Mouse (Mus musculus) CH12.LX (cell line): ENCODE measurements around the gene Mapk11. TPM values are rescaled to one million over a fixed set of nuclear protein-coding genes. Genes with fewer than 3 reads are reported as not detected.

Experiments used
- DNase-seq: peaks from one replicate; pipeline ENCODE4 v3.0.0-alpha.2; 2013; ENCODE audit errors: extremely low read depth
- H3K27ac ChIP-seq: 2 replicates; pipeline ENCODE4 v1.5.1; 2012; ENCODE audit warnings: low read depth, mild to moderate bottlenecking, control low read depth, moderate library complexity; ENCODE audit not compliant: insufficient read depth
- H3K27me3 ChIP-seq: replicated peaks from 2 replicates; pipeline ENCODE3; 2012; ENCODE audit warnings: inconsistent platforms
- H3K36me3 ChIP-seq, 2 experiments: replicated peaks in 1 of 2; 2 replicates each; pipeline versions ENCODE3 to v1.6.1; 2012; ENCODE audit warnings: inconsistent platforms in 1 of 2, low read length in 1 of 2, mild to moderate bottlenecking in 1 of 2, mixed read lengths in 1 of 2, moderate library complexity in 1 of 2; ENCODE audit not compliant: control insufficient read depth in 1 of 2, insufficient read depth in 1 of 2
- H3K4me1 ChIP-seq, 2 experiments: 2 replicates each; pipeline ENCODE4 v1.6.1; 2012; ENCODE audit warnings: inconsistent platforms in 1 of 2, moderate library complexity in 1 of 2; ENCODE audit not compliant: insufficient read depth in 2 of 2, control insufficient read depth in 1 of 2
- H3K4me2 ChIP-seq: 2 replicates; pipeline ENCODE4 v1.6.1; 2012; ENCODE audit warnings: low read depth, mild to moderate bottlenecking, control low read depth; ENCODE audit not compliant: poor library complexity, insufficient read depth, severe bottlenecking
- H3K4me3 ChIP-seq, 3 experiments: fragments of 150-350 bp in 1 of 3; sonication (generic) in 1 of 3; replicated peaks in 1 of 3; 2 replicates each; pipeline versions ENCODE3 to v1.5.1; 2011 to 2012; ENCODE audit warnings: low read depth in 2 of 3, low read length in 2 of 3, mild to moderate bottlenecking in 2 of 3, moderate library complexity in 2 of 3, control low read depth in 1 of 3, improper control_type of control experiment in 1 of 3, inconsistent platforms in 1 of 3, mixed read lengths in 1 of 3; ENCODE audit not compliant: poor library complexity in 1 of 3
- H3K79me2 ChIP-seq: replicated peaks from 2 replicates; pipeline ENCODE4 v1.6.1; 2012; ENCODE audit warnings: mild to moderate bottlenecking, moderate library complexity; ENCODE audit not compliant: control insufficient read depth, poor library complexity, insufficient read depth, severe bottlenecking; ENCODE audit errors: extremely low read depth
- H3K9ac ChIP-seq: 2 replicates; pipeline ENCODE4 v1.6.1; 2012; ENCODE audit warnings: low read depth, mild to moderate bottlenecking, control low read depth, moderate library complexity; ENCODE audit not compliant: insufficient read depth
- H3K9me3 ChIP-seq: replicated peaks from 2 replicates; pipeline ENCODE3; 2012; ENCODE audit warnings: low read length, inconsistent platforms, mixed read lengths
- BHLHE40 ChIP-seq: IDR thresholded peaks from 2 replicates; pipeline ENCODE4 v1.6.1; 2011; ENCODE audit warnings: mild to moderate bottlenecking, low read depth, low read length, improper control_type of control experiment
- CHD2 ChIP-seq: IDR thresholded peaks from 2 replicates; pipeline ENCODE4 v1.6.1; 2011; ENCODE audit warnings: low read length, improper control_type of control experiment
- CTCF ChIP-seq, 2 experiments: IDR thresholded peaks in 1 of 2; conservative IDR thresholded peaks in 1 of 2; 2 replicates each; pipeline ENCODE4 v1.5.1; 2011 to 2012; ENCODE audit warnings: low read depth in 2 of 2, low read length in 2 of 2, improper control_type of control experiment in 1 of 2, inconsistent platforms in 1 of 2, mild to moderate bottlenecking in 1 of 2, moderate library complexity in 1 of 2
- E2F4 ChIP-seq: IDR thresholded peaks from 2 replicates; pipeline ENCODE4 v1.6.1; 2011; ENCODE audit warnings: low read depth, low read length, improper control_type of control experiment; ENCODE audit not compliant: insufficient replicate concordance
- ELF1 ChIP-seq: IDR thresholded peaks from 2 replicates; pipeline ENCODE4 v1.6.1; 2014; ENCODE audit warnings: low read depth, mild to moderate bottlenecking, inconsistent platforms, low read length, improper control_type of control experiment
- ETS1 ChIP-seq: conservative IDR thresholded peaks from 2 replicates; pipeline ENCODE4 v1.6.1; 2012; ENCODE audit warnings: low read depth, mild to moderate bottlenecking, inconsistent platforms, low read length, improper control_type of control experiment, moderate library complexity
- HCFC1 ChIP-seq: IDR thresholded peaks from 2 replicates; pipeline ENCODE4 v1.6.1; 2012; ENCODE audit warnings: low read depth, mild to moderate bottlenecking, inconsistent platforms, low read length, improper control_type of control experiment
- IRF4 ChIP-seq: IDR thresholded peaks from 2 replicates; pipeline ENCODE4 v1.6.1; 2014; ENCODE audit warnings: low read depth, mild to moderate bottlenecking, inconsistent platforms, low read length, improper control_type of control experiment
- JUN ChIP-seq: IDR thresholded peaks from 2 replicates; pipeline ENCODE4 v1.6.1; 2011; ENCODE audit warnings: low read depth, mild to moderate bottlenecking, low read length, improper control_type of control experiment, moderate library complexity; ENCODE audit not compliant: insufficient read depth
- JUND ChIP-seq: conservative IDR thresholded peaks from 2 replicates; pipeline ENCODE4 v1.6.1; 2011; ENCODE audit warnings: low read depth, low read length, improper control_type of control experiment
- MAX ChIP-seq: IDR thresholded peaks from 2 replicates; pipeline ENCODE4 v1.6.1; 2011; ENCODE audit warnings: low read length, improper control_type of control experiment
- MAZ ChIP-seq: IDR thresholded peaks from 2 replicates; pipeline ENCODE4 v1.6.1; 2012; ENCODE audit warnings: low read depth, mild to moderate bottlenecking, inconsistent platforms, low read length, improper control_type of control experiment, moderate library complexity
- MEF2A ChIP-seq: IDR thresholded peaks from 2 replicates; pipeline ENCODE4 v1.6.1; 2014; ENCODE audit warnings: low read depth, mild to moderate bottlenecking, inconsistent platforms, low read length, improper control_type of control experiment, borderline replicate concordance
- MXI1 ChIP-seq: IDR thresholded peaks from 2 replicates; pipeline ENCODE4 v1.6.1; 2011; ENCODE audit warnings: mild to moderate bottlenecking, low read depth, low read length, improper control_type of control experiment
- MYC ChIP-seq: IDR thresholded peaks from 2 replicates; pipeline ENCODE4 v1.6.1; 2011; ENCODE audit warnings: low read depth, mild to moderate bottlenecking, improper control_type of control experiment, low read length
- NELFE ChIP-seq: IDR thresholded peaks from 2 replicates; pipeline ENCODE4 v1.6.1; 2011; ENCODE audit warnings: low read depth, low read length, improper control_type of control experiment
- POLR2A ChIP-seq: IDR thresholded peaks from 2 replicates; pipeline ENCODE4 v1.6.1; 2011; ENCODE audit warnings: low read depth, mild to moderate bottlenecking, improper control_type of control experiment, low read length
- POLR2AphosphoS2 ChIP-seq: IDR thresholded peaks from 2 replicates; pipeline ENCODE4 v1.6.1; 2011; ENCODE audit warnings: low read depth, low read length, improper control_type of control experiment
- RCOR1 ChIP-seq: conservative IDR thresholded peaks from 2 replicates; pipeline ENCODE4 v1.6.1; 2012; ENCODE audit warnings: low read depth, mild to moderate bottlenecking, inconsistent platforms, low read length, improper control_type of control experiment
- SIN3A ChIP-seq: IDR thresholded peaks from 2 replicates; pipeline ENCODE4 v1.6.1; 2012; ENCODE audit warnings: low read length, improper control_type of control experiment, inconsistent platforms
- TBP ChIP-seq: conservative IDR thresholded peaks from 2 replicates; pipeline ENCODE4 v1.6.1; 2011; ENCODE audit warnings: low read depth, low read length, improper control_type of control experiment
- ZKSCAN1 ChIP-seq: IDR thresholded peaks from 2 replicates; pipeline ENCODE4 v1.6.1; 2012; ENCODE audit warnings: low read depth, inconsistent platforms, low read length, improper control_type of control experiment, borderline replicate concordance
- ZNF384 ChIP-seq: IDR thresholded peaks from 2 replicates; pipeline ENCODE4 v1.6.1; 2012; ENCODE audit warnings: low read depth, low read length, improper control_type of control experiment, inconsistent platforms
- dilution Hi-C: fragments of 300-500 bp; cut with MboI; formaldehyde crosslinking; loops from 2 replicates; pipeline ENCODE4 v1.14.3; 2020; ENCODE audit warnings: low sequenced_read_pairs; ENCODE audit not compliant: extremely low pct_unique_long_range_greater_than_20kb, extremely low pct_ligation_motif_present
- in situ Hi-C: fragments of 300-500 bp; cut with MboI; formaldehyde crosslinking; loops from 3 replicates; pipeline ENCODE4 v1.14.3; 2019; ENCODE audit warnings: low sequenced_read_pairs, low pct_ligation_motif_present, low pct_unique_long_range_greater_than_20kb, mixed read lengths
- polyA plus RNA-seq: library from polyadenylated mRNA; unstranded; fragments of >175 nt; gene quantifications from 2 replicates; pipeline ENCODE4 v1.2.1, GENCODE M21; 2012; ENCODE audit warnings: low read depth; ENCODE audit not compliant: insufficient read length
- total RNA-seq, 2 experiments: library from RNA; depleted of rRNA; stranded (reverse); fragments of 300-350 nt in 1 of 2; fragments of >200 nt in 1 of 2; gene quantifications; 2 replicates each; pipeline ENCODE4 v1.2.3; 2012 to 2014

Mapk11 gene
- total RNA-seq (2012; rRNA removed) (7.4 and 11.4 TPM in 2 replicates), total RNA-seq (2014; rRNA removed) (3.5 and 3.9 TPM in 2 replicates), polyA plus RNA-seq (5.2 and 5.3 TPM in 2 replicates)

DNA sequence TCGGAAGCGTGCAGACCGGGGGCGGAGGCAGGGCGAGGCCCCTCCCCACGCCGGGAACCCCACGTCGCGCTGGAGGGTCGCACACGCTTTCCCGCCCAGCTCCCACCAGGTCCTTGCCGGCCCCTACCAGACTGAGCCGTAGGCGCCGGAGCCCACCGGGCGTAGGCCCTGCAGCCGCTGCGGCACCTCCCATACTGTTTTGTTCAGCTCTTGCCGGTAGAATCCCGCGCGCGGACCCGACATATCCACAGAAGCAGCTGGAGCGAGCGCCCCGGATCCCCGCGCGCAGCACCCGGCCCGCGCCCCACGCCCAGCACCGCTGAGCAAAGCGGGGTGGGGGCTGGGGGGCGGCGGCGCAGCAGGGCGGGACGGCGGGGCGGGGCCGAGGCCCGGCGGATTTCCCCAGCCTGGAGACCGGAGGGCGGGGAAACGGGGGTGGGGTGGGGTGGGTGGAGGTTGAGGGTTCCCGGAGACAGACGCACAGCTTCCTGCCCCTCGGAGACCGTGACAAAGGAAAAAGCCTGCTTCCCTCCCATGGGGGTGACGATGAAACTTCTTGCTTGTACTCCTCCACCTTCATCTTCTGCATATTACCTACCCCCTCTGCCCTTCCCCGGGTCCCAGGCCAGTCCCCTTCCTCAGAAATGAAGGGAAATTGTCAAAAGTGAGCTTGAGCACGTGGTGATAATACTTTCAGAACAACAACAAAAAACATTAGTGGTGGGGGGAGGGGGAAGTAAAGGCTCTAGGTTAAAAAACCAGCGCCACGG lies at the start of gene Mapk11:
Gene Mapk11, minus strand, starts transcription at position 358 of the 770 bp plus-strand sequence.
- peaks cover 7 to 18% of the 10 kb centered on the region in 2 experiments for H3K36me3 ChIP-seq
- peak within 1 kb of the TSS; percentile 97 for H3K4me2 ChIP-seq
- peak within 1 kb of the TSS; percentile 68 for H3K9ac ChIP-seq
- DNase-seq, result peak; percentile 39
- in situ Hi-C loops, result no loop called here
- no peaks in the 10 kb centered on the region for H3K79me2 ChIP-seq
- no peaks in the 10 kb centered on the region for H3K9me3 ChIP-seq
- no peak within 1 kb of the TSS for H3K27ac ChIP-seq
- dilution Hi-C loops, result no loop called here
- peak within 1 kb of the TSS; percentile 56 to 94 (median 68) for H3K4me3 ChIP-seq
- H3K4me1 ChIP-seq, result peaks cover 14 to 25% of the 10 kb centered on the region in 2 experiments
- H3K27me3 ChIP-seq, result peaks cover 35% of the 10 kb centered on the region
- TF ChIP-seq MXI1 (peak; percentile 86), ZKSCAN1 (no peak), MYC (peak; percentile 67; the same call in 1 of the 2 replicates), CTCF (conservative IDR thresholded peaks at IDR 0.05 in 1 of 2, IDR thresholded peaks at IDR 0.05 in 1 of 2; ENCODE audit: low read depth in 2 of 2, low read length in 2 of 2) (no peak), SIN3A (peak; percentile 70), BHLHE40 (peak; percentile 63), POLR2AphosphoS2 (no peak), RCOR1 (no peak), E2F4 (no peak), MAZ (peak; percentile 75; the same call in 1 of the 2 replicates), JUN (no peak), CHD2 (0 out of 2 replicates have a peak, but pooled peaks have one; percentile 49), MAX (peak; percentile 89), NELFE (peak; percentile 20; the same call in 1 of the 2 replicates), ZNF384 (no peak), POLR2A (peak; percentile 49)

DNA sequence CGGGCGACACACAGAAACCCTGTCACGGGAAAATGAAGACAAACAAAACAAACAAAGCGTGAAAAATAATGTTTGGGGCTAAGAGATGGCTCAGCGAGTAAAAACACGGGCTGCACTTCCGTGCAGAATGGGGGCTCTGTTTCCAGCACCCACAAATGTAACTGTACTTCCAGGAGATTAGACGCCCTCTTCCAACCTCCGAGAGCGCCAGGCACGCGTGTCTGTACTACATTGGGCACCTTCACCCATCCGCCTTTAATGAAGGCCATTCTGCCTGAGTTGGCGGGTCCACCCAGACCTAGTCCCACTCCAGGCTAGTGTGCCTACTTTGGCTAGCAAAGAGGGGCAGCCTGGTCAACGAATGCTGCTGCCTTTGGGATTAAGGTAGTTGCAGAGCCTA lies 47.6 kb upstream of the Mapk11 start:
- H3K9ac ChIP-seq, result peak overlapping the region; percentile 65
- TF ChIP-seq MXI1 (no peak), POLR2A (no peak), ELF1 (no peak), TBP (no peak), ETS1 (no peak), IRF4 (no peak), SIN3A (no peak), POLR2AphosphoS2 (no peak), MYC (no peak), CHD2 (no peak), HCFC1 (no peak), MAX (no peak), JUND (no peak), E2F4 (no peak), ZNF384 (no peak), MEF2A (no peak)
- H3K4me1 ChIP-seq, result peaks cover 3 to 16% of the 10 kb centered on the region in 2 experiments
- H3K4me3 ChIP-seq, result peak overlapping the region; percentile 61 to 98 (median 88)
- dilution Hi-C loops (no loop called here), in situ Hi-C loops (no loop called here)
- H3K36me3 ChIP-seq, result peaks cover 0 to 14% of the 10 kb centered on the region in 2 experiments
- DNase-seq, result no peak
- H3K79me2 ChIP-seq, result no peaks in the 10 kb centered on the region
- H3K9me3 ChIP-seq, result no peaks in the 10 kb centered on the region
- H3K27me3 ChIP-seq, result no peaks in the 10 kb centered on the region
- no peak overlapping the region for H3K27ac ChIP-seq
- peak overlapping the region; percentile 75 for H3K4me2 ChIP-seq
